Mouse (Mus musculus) NIH3T3 (cell line): ENCODE data around the gene Ndufaf8.

Source experiments
- DNase-seq: peaks from one replicate; pipeline ENCODE4 v3.0.0-alpha.2; 2012; ENCODE audit warnings: low read depth

The Ndufaf8 gene

GRCm38 (mm10) chr11:120085891-120086627 is 12.7 kb upstream of the Ndufaf8 start:
- peak; percentile 73 for DNase-seq

GRCm38 (mm10) chr11:120086702-120087152 is 12.0 kb upstream of the Ndufaf8 start, which contains the start of gene Cep131:
Gene Cep131 (minus strand): TSS chr11:120086827.
- peak; percentile 99 for DNase-seq

- DNase-seq = no peak
Observed at GRCm38 (mm10) chr11:120090661-120091060, 8.1 kb upstream of the Ndufaf8 start.

GRCm38 (mm10) chr11:120092817-120093591 is 5.7 kb upstream of the Ndufaf8 start:
- DNase-seq = no peak

- DNase-seq = peak; percentile 83
Observed at GRCm38 (mm10) chr11:120101036-120101435, 2.3 kb downstream of the Ndufaf8 start.

GRCm38 (mm10) chr11:120103431-120103997 is 4.8 kb downstream of the Ndufaf8 start:
- no peak for DNase-seq

GRCm38 (mm10) chr11:120107026-120107425 is 8.3 kb downstream of the Ndufaf8 start:
- DNase-seq = no peak

GRCm38 (mm10) chr11:120107796-120108195 is 9.1 kb downstream of the Ndufaf8 start:
- DNase-seq = no peak

GRCm38 (mm10) chr11:120109558-120110210 is 11.0 kb downstream of the Ndufaf8 start:
- no peak for DNase-seq

- peak; percentile 41 for DNase-seq
Observed at GRCm38 (mm10) chr11:120110554-120110953, 11.8 kb downstream of the Ndufaf8 start.

GRCm38 (mm10) chr11:120111033-120111432 is 12.3 kb downstream of the Ndufaf8 start:
- peak; percentile 85 for DNase-seq

GRCm38 (mm10) chr11:120112136-120112535 is 13.4 kb downstream of the Ndufaf8 start:
- DNase-seq = peak; percentile 66

GRCm38 (mm10) chr11:120114488-120115215 is 15.9 kb downstream of the Ndufaf8 start:
- DNase-seq = no peak

- no peak for DNase-seq
Observed at GRCm38 (mm10) chr11:120117626-120118025, 18.9 kb downstream of the Ndufaf8 start.

GRCm38 (mm10) chr11:120119108-120119507 is 20.4 kb downstream of the Ndufaf8 start:
- DNase-seq = no peak

GRCm38 (mm10) chr11:120119936-120120541 is 21.3 kb downstream of the Ndufaf8 start:
- DNase-seq = no peak

- peak; percentile 83 for DNase-seq
Observed at GRCm38 (mm10) chr11:120120642-120121420, 22.1 kb downstream of the Ndufaf8 start.

- DNase-seq = no peak
Observed at GRCm38 (mm10) chr11:120122126-120122525, 23.4 kb downstream of the Ndufaf8 start.

- DNase-seq = no peak
Observed at GRCm38 (mm10) chr11:120126845-120127244, 28.1 kb downstream of the Ndufaf8 start.

GRCm38 (mm10) chr11:120129281-120129680 is 30.6 kb downstream of the Ndufaf8 start:
- DNase-seq = no peak
